Mouse (Mus musculus) liver, embryonic 12.5 days (tissue): ENCODE measurements around the gene Gm17606. TPM values are rescaled to one million over a fixed set of nuclear protein-coding genes. Genes with fewer than 3 reads are reported as not detected.
A peak's percentile ranks its signal among the peaks of the same experiment; 100 is the strongest.

Source experiments
- ATAC-seq: fragments of 200-750 bp; cut with Nextera tagmentation; 2 replicates; pipeline ENCODE4 v1.8.0; 2017; ENCODE audit warnings: moderate number of reproducible peaks, mild to moderate bottlenecking, moderate library complexity
- H3K27ac ChIP-seq: fragments of 300-500 bp; sonication (generic); 2 replicates; pipeline ENCODE4 v1.5.1; 2016; ENCODE audit warnings: mild to moderate bottlenecking
- H3K27me3 ChIP-seq: fragments of 300-500 bp; sonication (generic); replicated peaks from 2 replicates; pipeline ENCODE4 v1.6.1; 2016; ENCODE audit warnings: mild to moderate bottlenecking, moderate library complexity
- H3K36me3 ChIP-seq: fragments of 300-500 bp; sonication (generic); 2 replicates; pipeline ENCODE4 v1.6.1; 2016; ENCODE audit warnings: mild to moderate bottlenecking, moderate library complexity
- H3K4me1 ChIP-seq: fragments of 300-500 bp; sonication (generic); 2 replicates; pipeline ENCODE4 v1.6.1; 2016
- H3K4me2 ChIP-seq: fragments of 300-500 bp; sonication (generic); 2 replicates; pipeline ENCODE4 v1.6.1; 2016; ENCODE audit warnings: mild to moderate bottlenecking, moderate library complexity
- H3K4me3 ChIP-seq: fragments of 300-500 bp; sonication (generic); 2 replicates; pipeline ENCODE4 v1.5.1; 2016; ENCODE audit warnings: mild to moderate bottlenecking, moderate library complexity
- H3K9ac ChIP-seq: fragments of 300-500 bp; sonication (generic); 2 replicates; pipeline ENCODE4 v1.6.1; 2016; ENCODE audit warnings: mild to moderate bottlenecking, moderate library complexity
- H3K9me3 ChIP-seq: fragments of 300-500 bp; sonication (generic); replicated peaks from 2 replicates; pipeline ENCODE4 v1.6.1; 2016; ENCODE audit warnings: mild to moderate bottlenecking, moderate library complexity
- WGBS: fragments of 180-500 bp; shearing (Covaris S2); methylation state at CpG from one replicate; pipeline ENCODE4 v1.1.7; 2016; ENCODE audit not compliant: insufficient replicate concordance; 5-methylcytosine and 5-hydroxymethylcytosine counted together
- microRNA counts: library from miRNA; unstranded; fragments of <30 nt; microRNA quantifications from one replicate; lab custom pipeline; 2017
- microRNA-seq: library from miRNA; unstranded; fragments of <30 nt; microRNA quantifications from one replicate; pipeline ENCODE4, GENCODE M21; 2017
- polyA plus RNA-seq: library from polyadenylated mRNA; unstranded; fragments of >200 nt; fragmentation: Nextera tagmentation; extraction: Ambion mirVana; gene quantifications from 2 replicates; pipeline ENCODE4 v1.2.1, GENCODE M21; 2016

Gene Gm17606
- polyA plus RNA-seq, 1 experiment from 2014 or later = not detected

GRCm38 (mm10) chr14:54676290-54676689 is 35.5 kb downstream of the Gm17606 start:
- Histone ChIP-seq H3K4me3 (no peak overlapping the region), H3K27me3 (no peaks in the 10 kb centered on the region), H3K27ac (no peak overlapping the region), H3K4me2 (no peak overlapping the region), H3K36me3 (peaks cover 91% of the 10 kb centered on the region), H3K9me3 (no peaks in the 10 kb centered on the region), H3K9ac (no peak overlapping the region), H3K4me1 (no peaks in the 10 kb centered on the region)
- ATAC-seq = no peak
- 83% methylated on average over 5 of the region's 5 CpGs for WGBS

DNA sequence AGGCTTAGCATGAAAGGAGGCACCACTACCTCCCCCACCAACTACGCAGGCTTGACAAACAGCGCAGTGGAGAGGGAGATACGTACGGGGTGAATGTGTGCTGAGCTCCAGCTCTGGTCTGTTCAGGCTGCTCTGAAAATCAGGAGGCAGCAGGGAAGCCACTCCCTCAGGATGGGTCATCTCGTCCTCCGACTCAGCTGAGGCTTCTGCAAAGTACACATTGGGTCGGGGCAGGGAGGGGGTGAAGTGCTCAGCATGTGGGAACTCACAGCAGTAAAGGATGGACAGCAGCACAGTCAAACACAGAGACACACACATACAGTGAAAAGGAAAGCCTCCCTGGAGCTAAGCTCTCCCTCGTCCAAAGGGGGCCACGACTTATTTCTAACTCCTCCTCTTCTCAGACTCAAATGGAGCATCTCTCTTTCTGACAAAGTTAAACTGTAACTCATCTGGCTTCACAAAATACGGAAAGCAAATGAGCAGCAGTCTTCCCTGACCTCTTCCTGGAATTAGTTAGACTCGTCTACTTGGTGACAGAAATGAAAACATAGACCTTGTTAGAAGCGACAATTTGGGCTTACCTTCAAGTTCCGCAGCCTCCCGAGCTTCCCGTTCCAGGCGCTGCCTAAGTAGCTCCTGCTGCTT is 38.0 kb downstream of the Gm17606 start:
- H3K4me3 ChIP-seq = no peak overlapping the region
- ATAC-seq = peak; percentile 65; the same call in 1 of the 2 replicates
- no peaks in the 10 kb centered on the region for H3K9me3 ChIP-seq
- H3K27me3 ChIP-seq = no peaks in the 10 kb centered on the region
- H3K4me1 ChIP-seq = peaks cover 21% of the 10 kb centered on the region
- 86% methylated on average over 16 of the region's 16 CpGs for WGBS
- peaks cover 92% of the 10 kb centered on the region for H3K36me3 ChIP-seq
- H3K27ac ChIP-seq = no peak overlapping the region
- no peak overlapping the region for H3K9ac ChIP-seq
- H3K4me2 ChIP-seq = no peak overlapping the region

GRCm38 (mm10) chr14:54682396-54682795 is 41.6 kb downstream of the Gm17606 start:
- H3K4me1 ChIP-seq = peaks cover 33% of the 10 kb centered on the region
- 84% methylated on average over 3 of the region's 3 CpGs for WGBS
- H3K4me2 ChIP-seq = no peak overlapping the region
- no peak overlapping the region for H3K27ac ChIP-seq
- peaks cover 62% of the 10 kb centered on the region for H3K36me3 ChIP-seq
- no peaks in the 10 kb centered on the region for H3K9me3 ChIP-seq
- ATAC-seq = no peak
- H3K4me3 ChIP-seq = no peak overlapping the region
- H3K9ac ChIP-seq = no peak overlapping the region
- no peaks in the 10 kb centered on the region for H3K27me3 ChIP-seq

DNA sequence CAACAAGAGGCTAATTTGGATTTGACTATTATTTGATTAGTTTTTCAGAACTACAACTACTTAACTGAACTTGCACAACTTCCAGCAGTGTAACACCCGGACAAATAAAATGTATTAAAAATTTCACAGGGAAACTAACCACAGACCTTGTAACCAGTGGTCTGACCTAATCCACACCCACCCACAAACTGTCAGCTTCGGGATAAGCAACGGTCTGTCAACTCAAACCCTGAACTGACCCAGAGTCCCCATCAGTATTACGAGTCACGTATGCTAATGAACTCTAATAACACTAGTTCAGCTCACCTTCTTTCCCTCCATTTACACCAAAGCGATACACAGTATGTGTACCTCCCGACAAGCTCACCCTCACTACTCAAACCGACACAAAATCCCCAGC is 44.7 kb downstream of the Gm17606 start:
- ATAC-seq = peak; percentile 6
- WGBS = 7% methylated on average over 8 of the region's 8 CpGs

DNA sequence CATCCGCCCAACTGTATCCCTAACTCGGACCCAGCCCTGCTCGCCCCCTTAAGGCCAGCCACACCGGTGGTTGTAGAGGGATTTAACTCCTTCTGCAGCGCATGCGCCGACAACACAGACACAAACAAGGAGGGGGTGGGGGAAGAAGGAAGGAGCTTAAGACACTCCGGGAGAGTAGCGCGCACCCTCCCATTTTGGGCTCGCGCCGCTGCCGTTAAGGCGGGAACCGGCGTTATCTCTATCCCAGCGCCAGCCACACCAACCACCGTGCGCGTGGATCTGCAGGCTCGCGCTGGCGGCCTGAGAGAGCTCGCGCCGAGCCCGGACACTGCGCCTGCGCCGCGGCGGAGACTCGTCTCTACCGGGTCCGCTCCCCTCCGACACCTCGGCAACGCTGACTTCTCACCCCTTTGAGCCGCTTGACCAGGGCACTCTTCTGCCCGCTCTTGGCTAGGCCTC is 45.3 kb downstream of the Gm17606 start, which contains the start of gene 1700123O20Rik:
Gene 1700123O20Rik, plus strand, starts transcription at position 154 of the 459 bp plus-strand sequence.
- Histone ChIP-seq H3K4me3 (peak within 1 kb of the TSS; percentile 81), H3K9me3 (no peaks in the 10 kb centered on the region), H3K4me2 (peak within 1 kb of the TSS; percentile 82), H3K36me3 (peaks cover 59% of the 10 kb centered on the region), H3K9ac (peak within 1 kb of the TSS; percentile 88), H3K27ac (peak within 1 kb of the TSS; percentile 99), H3K4me1 (peaks cover 49% of the 10 kb centered on the region), H3K27me3 (no peaks in the 10 kb centered on the region)
- WGBS = under 1% methylated on average over 41 of the region's 41 CpGs
- ATAC-seq = peak; percentile 85

More for the DNA sequence above, 44.7 kb downstream of the Gm17606 start:
- H3K4me3 ChIP-seq = peak overlapping the region; percentile 81
- peak overlapping the region; percentile 82 for H3K4me2 ChIP-seq
- H3K4me1 ChIP-seq = peaks cover 49% of the 10 kb centered on the region
- H3K36me3 ChIP-seq = peaks cover 57% of the 10 kb centered on the region
- H3K27me3 ChIP-seq = no peaks in the 10 kb centered on the region
- H3K9ac ChIP-seq = peak overlapping the region; percentile 88
- H3K27ac ChIP-seq = peak overlapping the region; percentile 99
- H3K9me3 ChIP-seq = no peaks in the 10 kb centered on the region

DNA sequence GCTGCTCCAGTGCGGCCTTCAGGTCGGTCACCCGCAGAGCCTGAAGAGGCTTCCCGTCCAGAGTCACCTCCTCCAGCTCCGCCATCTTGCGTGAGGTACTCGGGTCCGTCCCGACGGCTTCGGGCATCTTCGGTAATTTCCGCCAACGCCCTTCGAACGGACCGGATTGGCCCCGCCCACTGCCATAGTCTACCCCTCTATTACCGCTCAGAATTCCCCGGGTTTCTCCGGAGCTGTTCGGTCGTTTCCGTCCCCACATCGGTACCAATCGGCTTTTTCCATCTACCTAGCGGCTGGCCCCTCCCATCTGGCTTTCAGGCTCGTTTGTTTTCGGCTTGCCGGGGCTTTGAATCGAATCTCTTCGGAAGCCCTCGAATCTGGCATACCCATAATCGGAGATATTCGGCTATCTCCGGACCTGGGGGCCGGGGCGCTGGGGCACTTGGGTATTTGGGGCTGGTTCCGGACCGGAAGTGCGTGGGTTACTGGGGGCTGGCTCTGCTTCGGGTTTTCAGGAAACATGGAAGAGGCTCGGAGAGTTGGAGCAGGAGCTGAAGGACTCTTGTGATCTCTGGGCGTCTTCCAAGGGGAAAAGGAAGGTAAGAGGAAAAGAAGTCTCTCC is 45.9 kb downstream of the Gm17606 start, which contains the start of gene Acin1:
Gene Acin1, minus strand, starts transcription at position 410 of the 622 bp plus-strand sequence.
- peaks cover 49% of the 10 kb centered on the region for H3K4me1 ChIP-seq
- peak within 1 kb of the TSS; percentile 81 for H3K4me3 ChIP-seq
- WGBS = under 1% methylated on average over 44 of the region's 44 CpGs
- peak within 1 kb of the TSS; percentile 82 for H3K4me2 ChIP-seq
- H3K27me3 ChIP-seq = no peaks in the 10 kb centered on the region
- H3K36me3 ChIP-seq = peaks cover 56% of the 10 kb centered on the region
- peak within 1 kb of the TSS; percentile 99 for H3K27ac ChIP-seq
- H3K9me3 ChIP-seq = no peaks in the 10 kb centered on the region
- H3K9ac ChIP-seq = peak within 1 kb of the TSS; percentile 88
- ATAC-seq = peak; percentile 92

- H3K9ac ChIP-seq = peak overlapping the region; percentile 88
- 3% methylated on average over 8 of the region's 8 CpGs for WGBS
- H3K4me3 ChIP-seq = peak overlapping the region; percentile 81
- H3K4me2 ChIP-seq = peak overlapping the region; percentile 82
- peak overlapping the region; percentile 99 for H3K27ac ChIP-seq
- peaks cover 50% of the 10 kb centered on the region for H3K36me3 ChIP-seq
- no peaks in the 10 kb centered on the region for H3K27me3 ChIP-seq
- no peak for ATAC-seq
- H3K9me3 ChIP-seq = no peaks in the 10 kb centered on the region
- H3K4me1 ChIP-seq = peaks cover 43% of the 10 kb centered on the region
These were observed 46.5 kb downstream of the Gm17606 start for GRCm38 (mm10) chr14:54687251-54687650.

- Histone ChIP-seq H3K27me3 (peaks cover 27% of the 10 kb centered on the region), H3K4me2 (no peak overlapping the region), H3K9ac (no peak overlapping the region), H3K36me3 (peaks cover 28% of the 10 kb centered on the region), H3K9me3 (no peaks in the 10 kb centered on the region), H3K27ac (no peak overlapping the region), H3K4me1 (peaks cover 13% of the 10 kb centered on the region; the same call in 1 of the 2 replicates), H3K4me3 (no peak overlapping the region)
- 67% methylated on average over 6 of the region's 6 CpGs for WGBS
- no peak; the same call in 1 of the 2 replicates for ATAC-seq
These were observed 54.3 kb downstream of the Gm17606 start for GRCm38 (mm10) chr14:54695042-54695441.

- peaks cover 17% of the 10 kb centered on the region for H3K36me3 ChIP-seq
- no peak for ATAC-seq
- no peak overlapping the region for H3K4me3 ChIP-seq
- H3K27ac ChIP-seq = no peak overlapping the region
- no peaks in the 10 kb centered on the region for H3K9me3 ChIP-seq
- H3K4me1 ChIP-seq = peaks cover 13% of the 10 kb centered on the region; the same call in 1 of the 2 replicates
- H3K27me3 ChIP-seq = peaks cover 32% of the 10 kb centered on the region
- 79% methylated on average over 4 of the region's 4 CpGs for WGBS
- no peak overlapping the region for H3K9ac ChIP-seq
- no peak overlapping the region for H3K4me2 ChIP-seq
These were observed 56.0 kb downstream of the Gm17606 start for GRCm38 (mm10) chr14:54696752-54697151.

MicroRNAs within 50 kb of the gene (microRNA counts, 519-probe panel; counts per million panel counts)
- microRNA mmu-miR-686 (lab: Ali Mortazavi, UCI) = 582 counts per million, percentile 70 among the panel's probes with 10 or more counts

Small RNA genes within 50 kb of the gene (microRNA-seq; reads per million reads assigned to microRNA genes)
- gene Mir686 = not detected
- not detected for gene Mir6948

Other genes with a start within 250 kb of the Gm17606 start
- 8.4 and 8.5 TPM in 2 replicates for gene Slc7a7, start 223.2 kb upstream of the Gm17606 start, polyA plus RNA-seq
- 269 and 282 TPM in 2 replicates for gene Mrpl52, start 214.0 kb upstream of the Gm17606 start, polyA plus RNA-seq
- gene Mmp14, start 209.3 kb upstream of the Gm17606 start, polyA plus RNA-seq = 36.7 and 38.2 TPM in 2 replicates
- 31.2 and 32.9 TPM in 2 replicates for gene Lrp10, start 176.8 kb upstream of the Gm17606 start, polyA plus RNA-seq
- gene Rem2, start 164.9 kb upstream of the Gm17606 start, polyA plus RNA-seq = 0.19 and 0.39 TPM in 2 replicates
- gene Prmt5, start 123.4 kb upstream of the Gm17606 start, polyA plus RNA-seq = 60.6 and 61.1 TPM in 2 replicates
- gene Haus4, start 86.3 kb upstream of the Gm17606 start, polyA plus RNA-seq = 49.3 and 52.0 TPM in 2 replicates
- gene Ajuba, start 63.4 kb upstream of the Gm17606 start, polyA plus RNA-seq = 10.4 and 12.7 TPM in 2 replicates
- gene 4931414P19Rik, start 35.0 kb upstream of the Gm17606 start, polyA plus RNA-seq = 3.7 and 4.1 TPM in 2 replicates
- gene Psmb5, start 22.9 kb upstream of the Gm17606 start, polyA plus RNA-seq = 281 and 292 TPM in 2 replicates
- gene Psmb11, start 19.5 kb upstream of the Gm17606 start, polyA plus RNA-seq = not detected in 2 replicates
- 0.61 and 1.0 TPM in 2 replicates for gene Cdh24, start 412 bp downstream of the Gm17606 start, polyA plus RNA-seq
- 51.6 and 53.9 TPM in 2 replicates for gene 1700123O20Rik, start 45.3 kb downstream of the Gm17606 start, polyA plus RNA-seq
- gene Acin1, start 46.0 kb downstream of the Gm17606 start, polyA plus RNA-seq = 74.1 and 76.0 TPM in 2 replicates
- gene Gm29776, start 57.9 kb downstream of the Gm17606 start, polyA plus RNA-seq = 0.05 TPM in 1 of 2 replicates, not detected in the other
- 3.3 and 3.7 TPM in 2 replicates for gene Cebpe, start 71.2 kb downstream of the Gm17606 start, polyA plus RNA-seq
- 2.8 and 3.4 TPM in 2 replicates for gene Slc7a8, start 141.0 kb downstream of the Gm17606 start, polyA plus RNA-seq
- gene Rnf212b, start 173.2 kb downstream of the Gm17606 start, polyA plus RNA-seq = not detected in 2 replicates
- 4.0 and 4.1 TPM in 2 replicates for gene Homez, start 230.0 kb downstream of the Gm17606 start, polyA plus RNA-seq
- 0.80 and 0.83 TPM in 2 replicates for gene Ppp1r3e, start 236.6 kb downstream of the Gm17606 start, polyA plus RNA-seq
- 0.83 and 1.2 TPM in 2 replicates for gene Bcl2l2, start 242.4 kb downstream of the Gm17606 start, polyA plus RNA-seq
- 0.14 TPM in 1 of 2 replicates, not detected in the other for gene Gm20521, start 242.5 kb downstream of the Gm17606 start, polyA plus RNA-seq